Mouse (Mus musculus) forebrain, embryonic 12.5 days (tissue): ENCODE measurements around the gene Edf1. TPM values are rescaled to one million over a fixed set of nuclear protein-coding genes. Genes with fewer than 3 reads are reported as not detected.

Experiments used
- ATAC-seq: fragments of 200-750 bp; cut with Nextera tagmentation; 2 replicates; pipeline ENCODE4 v1.8.0; 2017; ENCODE audit warnings: moderate TSS enrichment; ENCODE audit not compliant: low FRiP score
- H3K27ac ChIP-seq: fragments of 300-500 bp; sonication (generic); 2 replicates; pipeline ENCODE4 v1.5.1; 2016; ENCODE audit warnings: mild to moderate bottlenecking
- H3K27me3 ChIP-seq: fragments of 300-500 bp; sonication (generic); 2 replicates; pipeline ENCODE4 v1.6.1; 2016; ENCODE audit warnings: mild to moderate bottlenecking
- H3K36me3 ChIP-seq: fragments of 300-500 bp; sonication (generic); replicated peaks from 2 replicates; pipeline ENCODE4 v1.6.1; 2016; ENCODE audit warnings: mild to moderate bottlenecking
- H3K4me1 ChIP-seq: fragments of 300-500 bp; sonication (generic); 2 replicates; pipeline ENCODE4 v1.6.1; 2016
- H3K4me2 ChIP-seq: fragments of 300-500 bp; sonication (generic); 2 replicates; pipeline ENCODE4 v1.6.1; 2016; ENCODE audit warnings: mild to moderate bottlenecking, moderate library complexity
- H3K4me3 ChIP-seq: fragments of 300-500 bp; sonication (generic); replicated peaks from 2 replicates; pipeline ENCODE4 v1.5.1; 2016; ENCODE audit warnings: mild to moderate bottlenecking
- H3K9ac ChIP-seq: fragments of 300-500 bp; sonication (generic); 2 replicates; pipeline ENCODE4 v1.6.1; 2016; ENCODE audit warnings: mild to moderate bottlenecking
- H3K9me3 ChIP-seq: fragments of 300-500 bp; sonication (generic); 2 replicates; pipeline ENCODE4 v1.6.1; 2016
- WGBS: fragments of 180-500 bp; shearing (Covaris S2); methylation state at CpG from one replicate; pipeline ENCODE4 v1.1.7; 2016; 5-methylcytosine and 5-hydroxymethylcytosine counted together
- polyA plus RNA-seq: library from polyadenylated mRNA; unstranded; fragments of >200 nt; fragmentation: Nextera tagmentation; extraction: Ambion mirVana; gene quantifications from 2 replicates; pipeline ENCODE4 v1.2.1, GENCODE M21; 2016

The Edf1 gene
- polyA plus RNA-seq, 1 experiment from 2014 or later: 360 TPM

DNA sequence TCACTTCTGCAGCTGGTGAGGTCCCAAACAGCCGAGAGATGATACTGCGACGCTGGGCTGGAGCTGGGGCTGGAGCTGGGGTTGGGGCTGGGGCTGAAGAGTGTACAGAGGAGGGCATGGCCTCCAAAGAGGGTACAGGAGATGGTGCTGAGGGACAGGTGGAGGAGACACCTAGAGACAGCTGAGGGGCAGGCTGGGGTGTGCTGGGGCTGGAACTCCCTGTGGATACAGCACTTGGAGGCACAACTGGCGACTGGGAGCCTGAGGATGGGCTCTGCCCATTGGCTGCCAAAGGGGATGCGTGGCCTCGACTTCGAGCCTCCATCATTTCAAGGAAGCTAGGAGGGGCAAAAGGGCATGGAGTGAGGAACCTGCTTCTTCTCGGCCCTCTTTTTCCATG lies 29.6 kb downstream of the Edf1 start:
- no peak overlapping the region for H3K4me3 ChIP-seq
- H3K4me1 ChIP-seq: peaks cover 8% of the 10 kb centered on the region
- H3K4me2 ChIP-seq: no peak overlapping the region
- no peak overlapping the region for H3K9ac ChIP-seq
- 93% methylated on average over 8 of the region's 8 CpGs for WGBS
- no peaks in the 10 kb centered on the region for H3K9me3 ChIP-seq
- H3K36me3 ChIP-seq: peaks cover 86% of the 10 kb centered on the region
- no peak for ATAC-seq
- no peaks in the 10 kb centered on the region for H3K27me3 ChIP-seq
- no peak overlapping the region for H3K27ac ChIP-seq

DNA sequence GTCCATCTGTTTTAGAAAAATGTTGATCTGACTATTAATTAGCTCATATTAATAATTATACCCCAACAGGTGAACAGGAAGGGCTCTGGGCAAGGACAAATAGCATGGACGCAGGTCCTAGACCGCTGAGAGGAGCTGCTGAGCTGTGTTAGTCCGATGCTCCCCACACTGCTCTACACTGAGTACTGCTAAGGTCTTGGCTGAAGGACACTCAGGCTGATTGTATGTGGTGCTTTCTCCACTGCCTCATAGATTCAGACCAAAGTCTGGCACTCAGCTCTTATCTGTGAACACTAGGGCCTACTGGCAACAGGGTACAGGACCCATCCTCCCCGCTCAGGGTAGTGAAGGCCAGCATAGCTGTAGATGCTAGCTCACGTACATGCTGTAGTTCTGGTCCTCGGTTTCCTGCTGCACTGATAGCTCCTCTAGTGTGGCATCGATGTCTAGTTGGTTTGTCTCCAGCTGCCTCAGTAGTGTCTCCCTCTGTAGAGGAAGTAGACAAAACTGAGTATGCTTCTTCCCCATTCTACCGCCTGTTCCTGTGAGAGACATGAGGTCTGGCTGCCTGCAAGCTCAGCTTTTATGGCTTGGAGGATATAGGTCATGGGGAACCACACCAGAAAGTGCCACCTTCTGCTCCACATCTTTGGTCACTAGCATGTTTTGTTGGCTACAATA lies 30.7 kb downstream of the Edf1 start:
- Histone ChIP-seq H3K4me3 (no peak overlapping the region), H3K9ac (no peak overlapping the region), H3K4me1 (no peaks in the 10 kb centered on the region), H3K27me3 (no peaks in the 10 kb centered on the region), H3K27ac (no peak overlapping the region), H3K36me3 (peaks cover 89% of the 10 kb centered on the region), H3K4me2 (no peak overlapping the region), H3K9me3 (no peaks in the 10 kb centered on the region)
- WGBS: 96% methylated on average over 8 of the region's 8 CpGs
- ATAC-seq: no peak

DNA sequence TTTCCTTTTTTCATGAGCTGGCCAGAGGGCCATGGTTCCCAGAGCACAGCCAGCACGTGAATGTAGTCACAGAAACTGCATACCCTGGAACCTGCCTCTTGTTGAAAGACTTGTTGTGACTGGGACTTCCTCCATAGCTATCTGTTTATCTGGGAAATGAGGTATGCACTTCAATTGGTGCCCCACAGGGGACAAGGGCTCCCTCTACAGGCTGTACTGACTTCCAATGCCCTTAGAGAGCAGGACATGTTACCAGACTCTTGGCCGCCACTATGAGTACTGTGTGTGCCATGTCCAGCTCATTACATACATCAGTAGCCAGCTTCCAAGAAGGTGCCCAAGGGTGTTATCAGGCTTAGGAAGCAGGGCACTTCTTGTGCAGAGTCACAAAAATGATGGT lies 34.2 kb downstream of the Edf1 start:
- Histone ChIP-seq H3K27ac (no peak overlapping the region), H3K9me3 (no peaks in the 10 kb centered on the region), H3K36me3 (peaks cover 86% of the 10 kb centered on the region), H3K4me2 (no peak overlapping the region), H3K4me1 (no peaks in the 10 kb centered on the region), H3K9ac (no peak overlapping the region), H3K27me3 (no peaks in the 10 kb centered on the region), H3K4me3 (no peak overlapping the region)
- no peak for ATAC-seq
- 86% methylated on average over 2 of the region's 2 CpGs for WGBS

GRCm38 (mm10) chr2:25596765-25597510 lies 39.3 kb downstream of the Edf1 start:
- Histone ChIP-seq H3K36me3 (peaks cover 95% of the 10 kb centered on the region), H3K4me3 (no peak overlapping the region), H3K4me2 (no peak overlapping the region), H3K27me3 (no peaks in the 10 kb centered on the region), H3K27ac (no peak overlapping the region), H3K4me1 (no peaks in the 10 kb centered on the region), H3K9me3 (no peaks in the 10 kb centered on the region), H3K9ac (no peak overlapping the region)
- no peak for ATAC-seq
- WGBS: 97% methylated on average over 5 of the region's 5 CpGs

- no peak for ATAC-seq
- Histone ChIP-seq H3K4me2 (no peak overlapping the region), H3K27ac (no peak overlapping the region), H3K9me3 (no peaks in the 10 kb centered on the region), H3K4me1 (no peaks in the 10 kb centered on the region), H3K4me3 (no peak overlapping the region), H3K9ac (no peak overlapping the region), H3K27me3 (no peaks in the 10 kb centered on the region), H3K36me3 (peaks cover 89% of the 10 kb centered on the region)
- 97% methylated on average over 1 of the region's 1 CpGs for WGBS
Observed at GRCm38 (mm10) chr2:25598749-25599148, 41.1 kb downstream of the Edf1 start.

GRCm38 (mm10) chr2:25600037-25600436 lies 42.4 kb downstream of the Edf1 start:
- no peak for ATAC-seq
- Histone ChIP-seq H3K36me3 (peaks cover 81% of the 10 kb centered on the region), H3K4me3 (no peak overlapping the region), H3K27me3 (no peaks in the 10 kb centered on the region), H3K27ac (no peak overlapping the region), H3K9ac (no peak overlapping the region), H3K4me1 (no peaks in the 10 kb centered on the region), H3K9me3 (no peaks in the 10 kb centered on the region), H3K4me2 (no peak overlapping the region)
- WGBS: 91% methylated on average over 2 of the region's 2 CpGs

DNA sequence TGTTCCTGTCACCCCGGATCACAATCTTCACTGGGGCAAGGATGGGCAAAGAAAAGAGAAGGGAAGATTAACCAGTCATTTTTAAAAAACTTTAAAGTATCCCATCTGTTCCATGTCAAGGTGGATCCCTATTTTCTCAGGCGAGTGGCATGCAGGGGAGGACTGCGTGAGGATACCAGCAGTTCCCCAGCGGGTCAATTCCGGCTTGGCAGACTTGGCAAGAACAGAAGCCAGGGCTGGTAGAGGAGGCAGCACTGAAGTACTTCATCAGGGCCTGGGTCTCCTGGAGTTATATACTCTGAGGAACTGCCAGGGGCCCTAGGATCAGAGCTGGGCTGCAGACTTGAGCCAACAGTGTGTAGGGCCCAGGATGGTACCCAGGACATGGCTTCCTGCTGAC lies 44.9 kb downstream of the Edf1 start:
- peaks cover 56% of the 10 kb centered on the region for H3K36me3 ChIP-seq
- no peaks in the 10 kb centered on the region for H3K27me3 ChIP-seq
- H3K4me3 ChIP-seq: no peak overlapping the region
- H3K9me3 ChIP-seq: no peaks in the 10 kb centered on the region
- no peak overlapping the region for H3K4me2 ChIP-seq
- WGBS: 97% methylated on average over 5 of the region's 5 CpGs
- H3K4me1 ChIP-seq: peaks cover 16% of the 10 kb centered on the region
- ATAC-seq: no peak
- H3K9ac ChIP-seq: no peak overlapping the region
- H3K27ac ChIP-seq: no peak overlapping the region

DNA sequence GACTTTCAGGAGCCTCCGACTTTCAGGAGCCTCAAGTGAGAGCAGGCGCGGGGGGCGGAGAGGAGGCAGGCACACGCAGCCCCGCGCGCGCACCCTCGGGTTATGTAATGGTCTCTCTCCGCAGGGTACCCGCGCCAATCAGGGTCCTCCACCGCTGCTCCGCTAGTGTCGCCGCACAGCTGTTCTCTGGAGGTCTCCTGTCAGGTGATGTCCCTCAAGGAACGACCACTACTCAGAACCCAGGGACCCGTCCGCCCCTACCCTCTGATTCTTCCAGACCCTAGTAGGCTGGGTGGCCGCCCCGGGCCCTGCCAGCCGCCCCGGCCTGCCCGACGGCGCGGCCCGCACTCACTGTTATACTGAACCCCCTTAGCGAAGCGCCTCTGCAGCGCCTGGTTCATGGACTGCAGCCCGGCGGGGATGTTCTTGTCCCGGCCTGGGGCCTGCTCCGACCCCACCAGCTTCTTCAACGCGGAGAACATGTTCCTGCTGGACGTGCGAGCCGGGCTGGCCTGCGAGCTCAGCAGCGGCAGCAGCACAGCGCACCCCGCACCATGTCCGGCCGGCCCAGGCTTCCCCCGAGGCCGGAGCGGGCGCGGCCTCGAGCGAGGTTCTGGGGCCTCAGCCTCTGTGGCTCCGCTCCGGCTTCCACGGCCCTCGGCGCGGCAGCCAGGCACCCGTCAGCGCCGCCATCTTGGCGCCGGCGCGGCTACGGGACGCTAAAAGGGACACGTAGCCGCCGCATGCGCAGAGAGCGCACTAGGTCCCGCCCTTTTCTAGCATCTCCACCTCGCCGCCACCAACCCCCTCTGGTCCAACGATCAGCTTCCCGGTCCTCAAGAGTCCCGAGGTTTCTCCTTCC lies 50.3 kb downstream of the Edf1 start, which contains the start of gene Rabl6:
Gene Rabl6 (minus strand): TSS at position 761 of the 862 bp plus-strand sequence.
- Histone ChIP-seq H3K9ac (peak within 1 kb of the TSS; percentile 95), H3K36me3 (peaks cover 2% of the 10 kb centered on the region; the same call in 1 of the 2 replicates), H3K4me2 (peak within 1 kb of the TSS; percentile 73), H3K4me3 (peak within 1 kb of the TSS; percentile 98), H3K27me3 (0 out of 2 replicates have a peak, but pooled peaks cover 15% of the 10 kb centered on the region), H3K4me1 (peaks cover 20% of the 10 kb centered on the region), H3K27ac (peak within 1 kb of the TSS; percentile 91), H3K9me3 (no peaks in the 10 kb centered on the region)
- under 1% methylated on average over 80 of the region's 80 CpGs for WGBS
- ATAC-seq: peak; percentile 93

DNA sequence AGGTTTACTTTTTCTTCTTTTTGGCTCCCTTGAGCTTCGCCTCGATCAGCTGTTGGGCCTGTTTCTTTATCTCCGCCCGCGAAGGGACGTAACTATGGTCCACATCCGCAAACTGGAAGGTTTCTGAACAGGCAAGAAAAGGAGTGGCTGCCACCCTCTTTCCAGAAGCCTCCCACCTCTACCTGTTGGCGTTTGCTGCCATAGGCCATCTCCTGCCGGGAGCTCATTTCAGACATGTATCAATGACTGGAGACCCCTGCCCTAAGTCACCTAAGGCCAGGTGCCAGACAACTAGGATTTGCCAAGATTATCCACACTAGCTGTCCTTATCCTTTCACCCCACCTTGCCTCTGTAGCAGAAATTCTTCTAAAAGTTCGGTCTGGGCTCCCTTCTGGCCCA lies 51.0 kb downstream of the Edf1 start:
- peaks cover 21% of the 10 kb centered on the region; the same call in 1 of the 2 replicates for H3K27me3 ChIP-seq
- no peak overlapping the region; the same call in 1 of the 2 replicates for H3K9ac ChIP-seq
- peak overlapping the region; percentile 73 for H3K4me2 ChIP-seq
- peak; percentile 9; the same call in 1 of the 2 replicates for ATAC-seq
- H3K9me3 ChIP-seq: no peaks in the 10 kb centered on the region
- peaks cover 20% of the 10 kb centered on the region for H3K4me1 ChIP-seq
- WGBS: 76% methylated on average over 10 of the region's 10 CpGs
- H3K4me3 ChIP-seq: peak overlapping the region; percentile 98
- no peaks in the 10 kb centered on the region for H3K36me3 ChIP-seq
- H3K27ac ChIP-seq: peak overlapping the region; percentile 91; the same call in 1 of the 2 replicates

Other genes with a start within 250 kb of the Edf1 start
- gene Grin1, start 238.7 kb upstream of the Edf1 start, polyA plus RNA-seq: 2.2 and 5.6 TPM in 2 replicates
- gene Man1b1, start 225.5 kb upstream of the Edf1 start, polyA plus RNA-seq: 74.8 and 80.8 TPM in 2 replicates
- 18.0 and 19.9 TPM in 2 replicates for gene Dpp7, start 201.5 kb upstream of the Edf1 start, polyA plus RNA-seq
- 4.0 and 4.3 TPM in 2 replicates for gene Uap1l1, start 192.2 kb upstream of the Edf1 start, polyA plus RNA-seq
- 60.8 and 67.8 TPM in 2 replicates for gene Sapcd2, start 185.5 kb upstream of the Edf1 start, polyA plus RNA-seq
- 0.22 TPM in 1 of 2 replicates, not detected in the other for gene Entpd2, start 162.0 kb upstream of the Edf1 start, polyA plus RNA-seq
- 192 and 198 TPM in 2 replicates for gene Npdc1, start 158.5 kb upstream of the Edf1 start, polyA plus RNA-seq
- 0.14 TPM in 1 of 2 replicates, not detected in the other for gene Fut7, start 134.6 kb upstream of the Edf1 start, polyA plus RNA-seq
- gene Abca2, start 129.1 kb upstream of the Edf1 start, polyA plus RNA-seq: 10.9 and 12.5 TPM in 2 replicates
- gene Clic3, start 101.0 kb upstream of the Edf1 start, polyA plus RNA-seq: 1.1 and 2.0 TPM in 2 replicates
- 34.5 and 39.1 TPM in 2 replicates for gene Paxx, start 96.8 kb upstream of the Edf1 start, polyA plus RNA-seq
- 0.69 and 1.3 TPM in 2 replicates for gene Ptgds, start 87.8 kb upstream of the Edf1 start, polyA plus RNA-seq
- not detected in 2 replicates for gene Lcn12, start 63.9 kb upstream of the Edf1 start, polyA plus RNA-seq
- gene Fbxw5, start 57.1 kb upstream of the Edf1 start, polyA plus RNA-seq: 102 and 110 TPM in 2 replicates
- 4.7 and 5.4 TPM in 2 replicates for gene C8g, start 56.1 kb upstream of the Edf1 start, polyA plus RNA-seq
- gene Traf2, start 10.9 kb upstream of the Edf1 start, polyA plus RNA-seq: 33.8 and 36.8 TPM in 2 replicates
- 5.2 and 5.9 TPM in 2 replicates for gene Mamdc4, start 17.0 kb downstream of the Edf1 start, polyA plus RNA-seq
- gene Phpt1, start 17.4 kb downstream of the Edf1 start, polyA plus RNA-seq: 154 and 158 TPM in 2 replicates
- gene Ajm1, start 23.9 kb downstream of the Edf1 start, polyA plus RNA-seq: 0.91 and 1.5 TPM in 2 replicates
- gene Rabl6, start 50.7 kb downstream of the Edf1 start, polyA plus RNA-seq: 76.6 and 76.8 TPM in 2 replicates
- gene Ccdc183, start 59.8 kb downstream of the Edf1 start, polyA plus RNA-seq: 0.22 and 0.23 TPM in 2 replicates
- 13.2 and 13.4 TPM in 2 replicates for gene Tmem141, start 64.2 kb downstream of the Edf1 start, polyA plus RNA-seq
- 0.83 and 0.88 TPM in 2 replicates for gene Fcna, start 70.2 kb downstream of the Edf1 start, polyA plus RNA-seq
- not detected in 2 replicates for gene Lcn8, start 95.3 kb downstream of the Edf1 start, polyA plus RNA-seq
- not detected in 2 replicates for gene Lcn5, start 100.1 kb downstream of the Edf1 start, polyA plus RNA-seq
- not detected in 2 replicates for gene Lcn6, start 118.9 kb downstream of the Edf1 start, polyA plus RNA-seq
- gene Lcn10, start 124.9 kb downstream of the Edf1 start, polyA plus RNA-seq: not detected in 2 replicates
- not detected in 2 replicates for gene Obp2a, start 142.2 kb downstream of the Edf1 start, polyA plus RNA-seq
- gene Bmyc, start 148.9 kb downstream of the Edf1 start, polyA plus RNA-seq: 81.0 and 81.8 TPM in 2 replicates
- gene Obp2b, start 179.2 kb downstream of the Edf1 start, polyA plus RNA-seq: not detected in 2 replicates
- not detected in 2 replicates for gene Lcn3, start 207.7 kb downstream of the Edf1 start, polyA plus RNA-seq
- not detected in 2 replicates for gene Lcn11, start 219.2 kb downstream of the Edf1 start, polyA plus RNA-seq
- not detected in 2 replicates for gene Gm13539, start 224.4 kb downstream of the Edf1 start, polyA plus RNA-seq